Mouse (Mus musculus): ENCODE data around the gene Cacna1s. TPM values are rescaled to one million over a fixed set of nuclear protein-coding genes. Genes with fewer than 3 reads are reported as not detected.

Cacna1s gene
- 0.12 and 0.17 TPM in 2 replicates for polyA plus RNA-seq (2015; fragmentation: Nextera tagmentation; extraction: Ambion mirVana)

DNA sequence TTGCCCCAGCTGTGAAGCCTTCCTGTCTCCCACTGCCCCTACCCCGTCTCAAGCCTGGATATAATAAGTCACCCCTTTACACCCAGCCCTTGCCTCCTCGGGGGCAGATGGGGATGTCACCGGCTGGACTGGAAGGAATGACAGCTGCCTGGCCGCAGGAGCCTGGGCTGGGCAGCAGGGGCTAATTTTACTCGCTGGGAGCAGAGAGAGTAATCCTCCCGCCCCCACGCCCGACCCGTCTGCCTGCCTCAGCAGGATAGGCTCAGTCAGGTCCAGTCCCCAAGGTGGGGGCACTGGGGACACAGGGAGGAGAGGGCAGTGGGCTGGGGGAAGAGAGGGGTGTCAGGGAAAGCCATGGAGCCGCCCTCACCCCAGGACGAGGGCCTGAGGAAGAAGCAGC lies at the start of gene Cacna1s:
Gene Cacna1s, plus strand, starts transcription at position 204 of the 400 bp plus-strand sequence.
- no peak within 1 kb of the TSS for H3K27ac ChIP-seq
- H3K9me3 ChIP-seq: no peaks in the 10 kb centered on the region
- H3K9ac ChIP-seq: no peak within 1 kb of the TSS
- peaks cover 35% of the 10 kb centered on the region for H3K27me3 ChIP-seq (replicated peaks)
- peaks cover 15% of the 10 kb centered on the region for H3K4me1 ChIP-seq
- ATAC-seq (replicated peaks): 0 out of 2 replicates have a peak, but pooled peaks have one; percentile 12
- no peaks in the 10 kb centered on the region for H3K36me3 ChIP-seq (replicated peaks)
- H3K4me3 ChIP-seq: no peak within 1 kb of the TSS
- no peak within 1 kb of the TSS for H3K4me2 ChIP-seq
- 42% methylated on average over 11 of the region's 11 CpGs for WGBS

GRCm38 (mm10) chr1:136006292-136006748 lies 46.2 kb upstream of the Cacna1s start, which contains the start of gene Igfn1:
Gene Igfn1 (minus strand): TSS chr1:136006342.
- Histone ChIP-seq H3K27me3 (replicated peaks) (peaks cover 17% of the 10 kb centered on the region; the same call in 1 of the 2 replicates), H3K36me3 (replicated peaks) (no peaks in the 10 kb centered on the region), H3K4me2 (peak within 1 kb of the TSS; percentile 50; the same call in 1 of the 2 replicates), H3K9ac (0 out of 2 replicates have a peak within 1 kb of the TSS, but pooled peaks have one; percentile 19), H3K4me3 (no peak within 1 kb of the TSS; the same call in 1 of the 2 replicates), H3K4me1 (peaks cover 12% of the 10 kb centered on the region), H3K27ac (no peak within 1 kb of the TSS), H3K9me3 (no peaks in the 10 kb centered on the region)
- 90% methylated on average over 3 of the region's 3 CpGs for WGBS
- no peak for ATAC-seq (replicated peaks)

DNA sequence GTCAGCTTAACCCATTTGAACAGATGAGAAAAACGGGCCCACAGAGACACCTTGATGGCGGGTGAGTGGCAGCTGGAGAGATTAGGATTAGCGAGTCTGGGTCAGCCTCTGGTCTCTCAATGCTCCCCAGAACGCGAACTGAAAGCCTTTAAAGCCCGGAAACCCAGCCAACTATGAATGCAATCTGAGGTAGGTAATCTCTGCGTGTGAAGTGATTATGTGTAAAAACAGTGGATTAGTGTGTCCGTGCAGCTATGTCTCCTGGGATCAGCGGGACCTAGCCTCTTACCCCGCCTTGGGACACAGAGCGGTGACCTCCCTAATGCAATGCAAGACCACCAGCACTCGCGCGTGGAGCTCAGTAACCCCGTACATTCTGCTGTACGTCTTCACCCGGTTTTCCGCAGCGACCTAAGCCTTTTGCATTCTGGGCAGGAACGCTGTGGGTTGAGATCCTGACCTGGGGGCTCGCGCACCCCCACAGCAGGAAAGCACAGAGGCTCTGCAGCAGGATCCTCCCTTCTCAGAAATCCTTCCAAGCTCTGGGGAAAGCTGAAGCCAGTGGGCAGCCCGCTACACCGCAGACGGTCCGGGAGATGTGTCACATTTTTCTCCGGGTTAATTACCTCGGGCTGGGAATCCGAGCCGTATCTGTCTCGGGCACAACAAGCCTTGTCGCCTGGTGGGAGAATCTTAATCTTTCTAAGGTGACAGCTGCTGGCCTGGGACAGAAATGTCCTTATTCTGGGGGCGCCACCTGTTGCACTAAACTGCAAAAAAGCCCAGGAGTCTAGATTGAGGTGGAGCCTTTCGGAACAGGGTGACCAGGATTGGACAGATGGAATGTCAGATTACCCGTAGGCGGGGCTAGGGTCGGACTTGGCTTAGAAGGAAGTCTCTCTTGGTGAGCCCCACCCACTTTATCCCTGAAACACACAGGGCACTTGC lies 45.1 kb upstream of the Cacna1s start, which contains the start of gene Tmem9:
Gene Tmem9, plus strand, starts transcription at position 940 of the 948 bp plus-strand sequence.
- peaks cover 12% of the 10 kb centered on the region for H3K4me1 ChIP-seq
- 1% methylated on average over 37 of the region's 37 CpGs for WGBS
- H3K36me3 ChIP-seq (replicated peaks): no peaks in the 10 kb centered on the region
- H3K9me3 ChIP-seq: no peaks in the 10 kb centered on the region
- peak; percentile 69 for ATAC-seq (replicated peaks)
- peaks cover 17% of the 10 kb centered on the region; the same call in 1 of the 2 replicates for H3K27me3 ChIP-seq (replicated peaks)
- peak within 1 kb of the TSS; percentile 50 for H3K4me2 ChIP-seq
- H3K27ac ChIP-seq: no peak within 1 kb of the TSS
- peak within 1 kb of the TSS; percentile 36 for H3K4me3 ChIP-seq
- H3K9ac ChIP-seq: 0 out of 2 replicates have a peak within 1 kb of the TSS, but pooled peaks have one; percentile 19

DNA sequence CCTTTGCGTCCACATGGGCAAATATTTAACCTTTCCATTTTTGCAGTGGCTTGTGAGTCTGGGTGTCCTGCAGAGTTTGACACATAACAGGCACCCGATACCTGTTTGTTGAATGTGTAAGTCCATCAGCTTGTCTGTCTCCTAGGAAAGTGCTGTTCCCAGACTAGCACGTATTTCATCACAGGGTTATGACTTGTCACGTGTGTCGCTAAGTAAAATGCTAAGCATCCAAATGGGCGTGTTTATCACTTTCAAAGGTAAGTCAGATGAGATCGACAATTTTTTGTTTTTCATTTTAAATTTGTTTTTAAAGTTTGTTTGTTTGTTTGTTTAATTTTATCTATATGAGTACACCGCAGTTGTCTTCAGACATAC lies 44.4 kb upstream of the Cacna1s start:
- peak overlapping the region; percentile 36 for H3K4me3 ChIP-seq
- H3K4me2 ChIP-seq: peak overlapping the region; percentile 50
- no peaks in the 10 kb centered on the region for H3K9me3 ChIP-seq
- WGBS: 22% methylated on average over 8 of the region's 8 CpGs
- H3K36me3 ChIP-seq (replicated peaks): no peaks in the 10 kb centered on the region
- no peak overlapping the region for H3K27ac ChIP-seq
- no peak overlapping the region for H3K9ac ChIP-seq
- peaks cover 17% of the 10 kb centered on the region; the same call in 1 of the 2 replicates for H3K27me3 ChIP-seq (replicated peaks)
- peak; percentile 30; the same call in 1 of the 2 replicates for ATAC-seq (replicated peaks)
- peaks cover 12% of the 10 kb centered on the region for H3K4me1 ChIP-seq

GRCm38 (mm10) chr1:136010247-136010646 lies 42.3 kb upstream of the Cacna1s start:
- 90% methylated on average over 4 of the region's 4 CpGs for WGBS
- H3K9ac ChIP-seq: no peak overlapping the region

DNA sequence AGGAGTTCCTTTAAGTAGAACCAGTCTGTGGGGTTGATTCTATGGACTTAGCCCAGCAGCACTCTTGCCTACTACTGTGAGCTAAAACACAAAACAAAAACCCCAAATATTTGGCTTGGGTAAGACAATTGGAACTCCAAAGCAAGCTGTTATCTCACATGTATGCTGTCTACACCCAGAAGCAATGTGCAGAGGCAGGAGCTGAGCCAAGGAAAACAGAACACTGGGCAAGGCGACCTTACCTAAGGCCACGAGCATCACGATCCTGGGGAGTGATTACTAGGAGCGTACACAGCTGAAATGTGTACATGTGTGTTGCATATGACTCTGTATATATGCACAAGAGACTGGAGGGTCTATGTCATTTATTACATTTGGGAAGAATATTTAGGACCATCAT lies 39.0 kb upstream of the Cacna1s start:
- Histone ChIP-seq H3K27me3 (replicated peaks) (0 out of 2 replicates have a peak, but pooled peaks cover 6% of the 10 kb centered on the region), H3K36me3 (replicated peaks) (no peaks in the 10 kb centered on the region), H3K4me2 (no peak overlapping the region), H3K9ac (no peak overlapping the region), H3K9me3 (no peaks in the 10 kb centered on the region), H3K4me3 (no peak overlapping the region), H3K4me1 (peaks cover 9% of the 10 kb centered on the region), H3K27ac (no peak overlapping the region)
- WGBS: 81% methylated on average over 4 of the region's 4 CpGs
- ATAC-seq (replicated peaks): no peak

More at GRCm38 (mm10) chr1:136010247-136010646, 42.3 kb upstream of the Cacna1s start:
- H3K27ac ChIP-seq: no peak overlapping the region
- no peak overlapping the region for H3K4me3 ChIP-seq
- H3K27me3 ChIP-seq (replicated peaks): peaks cover 17% of the 10 kb centered on the region; the same call in 1 of the 2 replicates
- no peak for ATAC-seq (replicated peaks)
- peaks cover 12% of the 10 kb centered on the region for H3K4me1 ChIP-seq
- no peaks in the 10 kb centered on the region for H3K9me3 ChIP-seq
- no peak overlapping the region for H3K4me2 ChIP-seq
- no peaks in the 10 kb centered on the region for H3K36me3 ChIP-seq (replicated peaks)

DNA sequence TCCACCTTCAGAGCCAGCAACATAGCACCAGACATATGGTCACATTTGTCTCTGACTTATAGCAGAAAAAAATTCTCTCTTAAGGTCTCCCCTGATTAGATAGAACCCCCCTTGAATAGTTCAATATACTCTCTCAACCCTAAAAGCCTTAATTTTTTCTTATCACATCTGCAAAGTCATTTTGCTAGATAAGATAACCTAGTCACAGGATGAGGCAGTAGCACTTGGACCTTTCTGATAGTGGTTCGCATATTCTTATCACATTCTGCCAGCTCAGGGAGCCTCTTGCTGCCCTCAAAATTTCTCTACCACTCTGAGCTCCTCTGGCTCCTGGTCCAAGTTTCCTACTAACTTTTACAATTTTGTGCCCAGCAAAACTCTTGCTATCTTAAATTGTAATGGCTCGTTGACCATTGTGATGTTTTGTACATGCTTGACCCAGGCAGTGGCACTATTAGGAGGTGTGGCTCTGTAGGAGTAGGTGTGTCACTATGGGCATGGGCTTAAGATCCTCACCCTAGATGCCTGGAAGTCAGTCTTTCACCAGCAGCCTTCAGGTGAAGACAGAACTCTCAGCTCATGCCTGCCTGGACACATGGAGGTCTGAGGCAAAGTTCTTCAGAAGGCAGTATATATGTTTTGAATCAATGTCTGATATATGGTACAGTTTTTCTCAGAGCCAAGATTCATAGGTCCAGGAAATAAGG lies 37.6 kb upstream of the Cacna1s start:
- no peak for ATAC-seq (replicated peaks)
- Histone ChIP-seq H3K4me2 (no peak overlapping the region), H3K27me3 (replicated peaks) (no peaks in the 10 kb centered on the region), H3K4me1 (peaks cover 20% of the 10 kb centered on the region), H3K9me3 (no peaks in the 10 kb centered on the region), H3K9ac (no peak overlapping the region), H3K4me3 (no peak overlapping the region), H3K36me3 (replicated peaks) (no peaks in the 10 kb centered on the region), H3K27ac (no peak overlapping the region)
- 81% methylated on average over 2 of the region's 2 CpGs for WGBS

DNA sequence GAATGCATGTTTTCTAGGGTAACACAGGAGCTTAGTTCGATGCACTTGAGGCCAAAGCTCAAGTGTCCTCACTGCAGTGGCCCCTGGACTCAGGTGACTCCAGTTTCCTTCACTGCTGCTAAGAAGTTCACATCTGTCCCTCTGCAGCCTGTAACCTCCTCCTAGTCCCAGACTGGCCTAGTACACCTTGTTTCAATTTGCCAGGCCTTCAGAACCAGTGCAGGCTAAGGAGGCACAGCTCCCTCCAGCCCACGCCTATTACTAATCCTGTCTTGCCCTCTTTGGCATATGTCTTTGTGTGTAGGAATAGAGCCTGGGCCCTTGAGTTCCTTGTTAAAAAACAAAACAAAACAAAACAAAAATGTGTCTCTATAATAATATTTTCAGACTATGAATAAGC lies 35.2 kb upstream of the Cacna1s start:
- peak; percentile 48 for ATAC-seq (replicated peaks)
- no peak overlapping the region for H3K4me3 ChIP-seq

GRCm38 (mm10) chr1:136017907-136018313 lies 34.6 kb upstream of the Cacna1s start:
- Histone ChIP-seq H3K4me1 (peaks cover 20% of the 10 kb centered on the region), H3K4me2 (peak overlapping the region; percentile 96), H3K27ac (peak overlapping the region; percentile 81), H3K36me3 (replicated peaks) (peaks cover 5% of the 10 kb centered on the region; the same call in 1 of the 2 replicates), H3K9ac (peak overlapping the region; percentile 94), H3K4me3 (peak overlapping the region; percentile 88), H3K9me3 (no peaks in the 10 kb centered on the region), H3K27me3 (replicated peaks) (no peaks in the 10 kb centered on the region)
- 1% methylated on average over 22 of the region's 22 CpGs for WGBS
- peak; percentile 100 for ATAC-seq (replicated peaks)

More for the DNA sequence above, 35.2 kb upstream of the Cacna1s start:
- 73% methylated on average over 2 of the region's 2 CpGs for WGBS
- Histone ChIP-seq H3K4me2 (peak overlapping the region; percentile 24; the same call in 1 of the 2 replicates), H3K9me3 (no peaks in the 10 kb centered on the region), H3K9ac (no peak overlapping the region), H3K27ac (peak overlapping the region; percentile 65), H3K4me1 (peaks cover 20% of the 10 kb centered on the region), H3K27me3 (replicated peaks) (no peaks in the 10 kb centered on the region), H3K36me3 (replicated peaks) (peaks cover 5% of the 10 kb centered on the region; the same call in 1 of the 2 replicates)

DNA sequence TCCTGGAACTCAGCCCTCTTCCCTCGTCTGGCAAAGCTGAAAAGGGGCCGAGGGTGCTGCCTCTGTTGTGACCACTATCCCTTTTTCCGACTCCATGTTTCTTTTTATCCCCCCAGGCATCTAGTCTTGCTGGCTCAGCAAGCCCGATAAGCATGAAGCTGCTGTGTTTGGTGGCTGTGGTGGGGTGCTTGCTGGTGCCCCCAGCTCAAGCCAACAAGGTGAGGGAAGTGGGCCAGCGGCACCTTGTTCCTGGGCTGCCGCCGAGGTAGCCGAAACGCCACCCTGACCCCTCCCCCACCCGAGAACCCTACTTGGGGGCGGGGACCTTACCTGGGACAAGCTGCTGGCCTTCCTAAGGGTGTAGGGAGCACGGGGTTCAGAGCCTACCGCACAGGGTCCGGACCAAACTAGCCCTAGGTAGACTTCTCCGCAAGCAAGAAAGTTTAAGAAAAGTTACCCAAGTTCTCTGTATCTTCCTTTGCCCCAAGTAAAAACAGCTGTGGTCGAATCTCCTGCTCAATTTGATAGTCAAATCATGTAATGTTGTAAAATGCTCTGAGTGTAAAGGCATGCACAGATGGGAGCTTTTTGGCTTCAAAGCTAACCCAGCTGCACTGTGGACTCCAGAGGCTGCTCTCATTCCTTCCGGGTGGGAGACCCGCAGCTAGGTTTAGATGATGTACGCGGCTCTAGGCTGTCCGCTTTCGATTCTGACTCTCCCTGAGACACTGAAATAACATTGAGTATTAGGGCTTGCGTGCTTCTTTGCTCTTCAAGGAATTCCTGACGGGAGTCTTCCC lies 34.0 kb upstream of the Cacna1s start:
- peak; percentile 46 for ATAC-seq (replicated peaks)

GRCm38 (mm10) chr1:136030201-136030600 lies 22.3 kb upstream of the Cacna1s start:
- Histone ChIP-seq H3K27ac (no peak overlapping the region), H3K36me3 (replicated peaks) (peaks cover 17% of the 10 kb centered on the region), H3K4me1 (peaks cover 6% of the 10 kb centered on the region), H3K4me3 (no peak overlapping the region), H3K9me3 (no peaks in the 10 kb centered on the region), H3K27me3 (replicated peaks) (no peaks in the 10 kb centered on the region), H3K4me2 (no peak overlapping the region), H3K9ac (no peak overlapping the region)
- ATAC-seq (replicated peaks): peak; percentile 31; the same call in 1 of the 2 replicates
- WGBS: 27% methylated on average over 7 of the region's 7 CpGs

More for the DNA sequence above, 34.0 kb upstream of the Cacna1s start:
- Histone ChIP-seq H3K27ac (peak overlapping the region; percentile 81), H3K9me3 (no peaks in the 10 kb centered on the region), H3K9ac (peak overlapping the region; percentile 94), H3K27me3 (replicated peaks) (no peaks in the 10 kb centered on the region), H3K36me3 (replicated peaks) (peaks cover 5% of the 10 kb centered on the region; the same call in 1 of the 2 replicates), H3K4me1 (peaks cover 20% of the 10 kb centered on the region), H3K4me3 (peak overlapping the region; percentile 88), H3K4me2 (peak overlapping the region; percentile 96)
- 4% methylated on average over 24 of the region's 24 CpGs for WGBS

Measured in midbrain, embryonic 15.5 days (tissue).